Mouse (Mus musculus): ENCODE results near the gene Rpl27a.

- TF ChIP-seq CTCF (IDR thresholded peaks at IDR 0.05) (no peak), EP300 (IDR thresholded peaks at IDR 0.05) (no peak; the same call in 1 of the 2 replicates)
These were observed 26.5 kb downstream of the Rpl27a start for GRCm38 (mm10) chr7:109545255-109545993.

Data from lung, postnatal 0 days (tissue).